Mouse (Mus musculus): ENCODE data around the gene Lrch3.

GRCm38 (mm10) chr16:32929918-32930317 lies 16.0 kb downstream of the Lrch3 start:
- no peak for TF ChIP-seq CTCF (IDR thresholded peaks at IDR 0.05; ENCODE audit: borderline replicate concordance, insufficient read depth, low read depth, low read length)
- no peak for TF ChIP-seq POLR2A (IDR thresholded peaks at IDR 0.05; ENCODE audit: borderline replicate concordance, insufficient read depth, low read length)
